Mouse (Mus musculus) forebrain, embryonic 11.5 days (tissue): ENCODE data around the gene Pcbd2. TPM values are rescaled to one million over a fixed set of nuclear protein-coding genes. Genes with fewer than 3 reads are reported as not detected.
"Not testable (repeated sequence)": the region's sequence is repeated elsewhere in the genome, so short reads cannot be mapped to it uniquely, and the experiment has no call there.

Experiments
- ATAC-seq: fragments of 200-750 bp; cut with Nextera tagmentation; replicated peaks from 2 replicates; pipeline ENCODE4 v1.8.0; 2017; ENCODE audit warnings: moderate TSS enrichment; ENCODE audit not compliant: low FRiP score
- DNase-seq: peaks from one replicate; pipeline ENCODE4 v3.0.0-alpha.2; 2017; ENCODE audit warnings: low spot score
- H3K27ac ChIP-seq: fragments of 300-500 bp; sonication (generic); 2 replicates; pipeline ENCODE4 v1.5.1; 2014; ENCODE audit warnings: low read depth, low read length
- H3K27me3 ChIP-seq: fragments of 300-500 bp; sonication (generic); 2 replicates; pipeline ENCODE4 v1.6.1; 2014; ENCODE audit warnings: mild to moderate bottlenecking, low read length, mixed read lengths; ENCODE audit not compliant: control insufficient read depth, insufficient read depth
- H3K36me3 ChIP-seq: fragments of 300-500 bp; sonication (generic); 2 replicates; pipeline ENCODE4 v1.6.1; 2014; ENCODE audit warnings: mild to moderate bottlenecking, low read length, moderate library complexity, mixed read lengths; ENCODE audit not compliant: control insufficient read depth, insufficient read depth
- H3K4me1 ChIP-seq: fragments of 300-500 bp; sonication (generic); replicated peaks from 2 replicates; pipeline ENCODE4 v1.6.1; 2014; ENCODE audit warnings: low read length, mixed read lengths; ENCODE audit not compliant: control insufficient read depth, insufficient read depth
- H3K4me2 ChIP-seq: fragments of 300-500 bp; sonication (generic); 2 replicates; pipeline ENCODE4 v1.6.1; 2014; ENCODE audit warnings: low read depth, mild to moderate bottlenecking, low read length, moderate library complexity, mixed read lengths; ENCODE audit not compliant: severe bottlenecking
- H3K4me3 ChIP-seq: fragments of 300-500 bp; sonication (generic); 2 replicates; pipeline ENCODE4 v1.5.1; 2014; ENCODE audit warnings: low read depth, low read length
- H3K9ac ChIP-seq: fragments of 300-500 bp; sonication (generic); 2 replicates; pipeline ENCODE4 v1.6.1; 2014; ENCODE audit warnings: low read length
- H3K9me3 ChIP-seq: fragments of 300-500 bp; sonication (generic); 2 replicates; pipeline ENCODE4 v1.6.1; 2016; ENCODE audit warnings: low read length, mixed read lengths; ENCODE audit not compliant: control insufficient read depth
- WGBS: fragments of 180-500 bp; shearing (Covaris S2); extraction: QIAGEN DNeasy Blood & Tissue Kit; methylation state at CpG from one replicate; pipeline ENCODE4 v1.1.7; 2014; 5-methylcytosine and 5-hydroxymethylcytosine counted together
- polyA plus RNA-seq: library from polyadenylated mRNA; unstranded; fragments of >200 nt; fragmentation: Nextera tagmentation; extraction: Ambion mirVana; gene quantifications from 2 replicates; pipeline ENCODE4 v1.2.1, GENCODE M21; 2014

Gene Pcbd2
- polyA plus RNA-seq, 1 experiment from 2014 or later, result 32.9 TPM

DNA sequence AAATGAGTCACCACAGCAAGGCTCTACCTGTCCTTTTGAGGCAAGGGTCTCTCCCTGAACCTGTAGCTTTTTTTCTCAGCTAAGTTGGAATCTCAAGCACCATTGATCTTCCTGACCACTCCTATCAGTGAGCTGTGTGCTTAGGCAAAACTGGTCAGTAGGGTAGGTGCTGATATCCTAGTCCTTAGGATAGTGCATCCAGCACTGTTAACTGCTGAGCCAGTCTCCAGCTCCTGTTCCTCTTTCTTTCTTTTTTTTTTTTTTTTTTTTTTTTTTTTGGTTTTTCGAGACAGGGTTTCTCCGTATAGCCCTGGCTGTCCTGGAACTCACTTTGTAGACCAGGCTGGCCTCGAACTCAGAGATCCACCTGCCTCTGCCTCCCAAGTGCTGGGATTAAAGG is 31.2 kb upstream of the Pcbd2 start:
- not testable (repeated sequence) for H3K27ac ChIP-seq, H3K4me3 ChIP-seq, H3K9ac ChIP-seq, H3K4me1 ChIP-seq, H3K27me3 ChIP-seq, H3K9me3 ChIP-seq, DNase-seq, H3K4me2 ChIP-seq, ATAC-seq
- no CpG with 5 or more reads among the region's 3 CpGs for WGBS
- H3K36me3 ChIP-seq, result peaks cover 11% of the 10 kb centered on the region

- ATAC-seq, result no peak
- 93% methylated on average over 4 of the region's 4 CpGs for WGBS
Measured at GRCm38 (mm10) chr13:55704301-55704700, 22.9 kb upstream of the Pcbd2 start.

GRCm38 (mm10) chr13:55712846-55713245 is 14.3 kb upstream of the Pcbd2 start:
- Histone ChIP-seq H3K36me3 (no peaks in the 10 kb centered on the region), H3K4me2 (no peak overlapping the region), H3K27me3 (no peaks in the 10 kb centered on the region), H3K9ac (no peak overlapping the region), H3K4me3 (no peak overlapping the region), H3K27ac (no peak overlapping the region), H3K4me1 (no peaks in the 10 kb centered on the region; the same call in 1 of the 2 replicates), H3K9me3 (no peaks in the 10 kb centered on the region)
- DNase-seq, result peak; percentile 47
- ATAC-seq, result no peak
- 90% methylated on average over 3 of the region's 3 CpGs for WGBS

More at GRCm38 (mm10) chr13:55704301-55704700, 22.9 kb upstream of the Pcbd2 start:
- Histone ChIP-seq H3K4me1 (no peaks in the 10 kb centered on the region), H3K4me2 (no peak overlapping the region), H3K27ac (no peak overlapping the region), H3K36me3 (peaks cover 18% of the 10 kb centered on the region), H3K9ac (no peak overlapping the region), H3K9me3 (no peaks in the 10 kb centered on the region; the same call in 1 of the 2 replicates), H3K4me3 (no peak overlapping the region), H3K27me3 (no peaks in the 10 kb centered on the region)
- no peak for DNase-seq

DNA sequence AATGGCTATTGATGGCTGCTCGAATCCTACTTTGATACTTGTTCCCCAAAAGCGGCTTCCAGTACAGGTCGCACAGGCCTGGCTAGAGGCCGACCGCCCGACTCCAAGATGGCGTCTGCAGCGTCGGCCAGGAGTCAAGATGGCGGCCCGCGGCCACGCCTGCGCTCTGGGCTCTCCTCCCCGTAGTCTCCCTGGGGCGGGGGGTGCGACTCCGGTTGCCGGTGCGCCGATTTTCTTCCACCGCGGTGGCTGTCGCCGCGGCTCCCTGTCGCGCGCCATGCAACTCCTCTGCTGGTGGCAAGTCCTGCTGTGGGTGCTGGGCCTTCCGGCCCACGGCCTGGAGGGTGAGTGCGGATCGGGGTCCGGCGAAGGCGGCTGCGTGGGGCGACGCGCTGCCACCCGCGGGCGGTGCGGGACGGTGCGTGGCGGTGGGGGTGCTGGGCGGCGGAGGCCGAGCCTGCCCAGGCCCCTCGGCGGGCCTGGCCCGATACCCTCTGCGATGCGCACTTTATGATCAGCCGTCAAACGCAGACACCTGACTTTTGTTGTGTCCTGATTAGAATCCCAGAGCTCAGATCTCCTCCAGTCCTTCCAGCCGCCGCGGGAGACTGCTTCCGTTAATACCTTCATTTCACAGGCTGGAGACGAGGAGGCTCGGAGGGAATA is 12.5 kb upstream of the Pcbd2 start, which contains the start of gene Txndc15:
TSS of gene Txndc15 (plus strand) at position 150 of the 666 bp plus-strand sequence.
- peak; percentile 93 for DNase-seq
- peak within 1 kb of the TSS; percentile 98 for H3K9ac ChIP-seq
- under 1% methylated on average over 62 of the region's 63 CpGs for WGBS
- H3K4me3 ChIP-seq, result peak within 1 kb of the TSS; percentile 92
- H3K4me1 ChIP-seq, result no peaks in the 10 kb centered on the region; the same call in 1 of the 2 replicates
- no peaks in the 10 kb centered on the region for H3K36me3 ChIP-seq
- H3K4me2 ChIP-seq, result peak within 1 kb of the TSS; percentile 66
- peak within 1 kb of the TSS; percentile 83 for H3K27ac ChIP-seq
- ATAC-seq, result peak; percentile 93
- no peaks in the 10 kb centered on the region for H3K9me3 ChIP-seq
- H3K27me3 ChIP-seq, result no peaks in the 10 kb centered on the region

DNA sequence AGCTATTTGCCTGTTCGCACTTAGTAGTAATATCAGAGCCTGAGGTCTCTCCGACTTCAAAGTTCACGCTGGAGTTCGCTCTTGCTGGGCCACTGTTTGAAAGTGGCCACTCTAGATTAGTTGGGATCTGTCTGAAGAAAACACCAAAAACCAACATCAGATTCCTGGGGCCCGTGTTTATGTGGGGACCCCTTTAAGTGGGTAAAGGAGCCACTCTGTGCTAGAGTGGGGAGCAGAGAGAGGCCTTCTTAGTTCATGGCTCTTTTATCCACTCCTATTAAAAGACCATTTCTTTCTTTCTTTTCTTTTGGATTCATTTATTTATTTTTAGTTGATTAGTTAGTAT is 12.0 kb upstream of the Pcbd2 start:
- H3K27ac ChIP-seq, result peak overlapping the region; percentile 83; the same call in 1 of the 2 replicates
- DNase-seq, result no peak
- peak overlapping the region; percentile 98 for H3K9ac ChIP-seq
- no peaks in the 10 kb centered on the region for H3K9me3 ChIP-seq
- H3K36me3 ChIP-seq, result no peaks in the 10 kb centered on the region; the same call in 1 of the 2 replicates
- H3K4me2 ChIP-seq, result peak overlapping the region; percentile 66
- peak overlapping the region; percentile 92 for H3K4me3 ChIP-seq
- 12% methylated on average over 5 of the region's 5 CpGs for WGBS
- no peaks in the 10 kb centered on the region for H3K27me3 ChIP-seq
- no peaks in the 10 kb centered on the region; the same call in 1 of the 2 replicates for H3K4me1 ChIP-seq
- peak; percentile 10; the same call in 1 of the 2 replicates for ATAC-seq

- DNase-seq (no peak), ATAC-seq (no peak)
- 88% methylated on average over 6 of the region's 7 CpGs for WGBS
- Histone ChIP-seq H3K4me3 (no peak overlapping the region), H3K36me3 (no peaks in the 10 kb centered on the region; the same call in 1 of the 2 replicates), H3K27ac (no peak overlapping the region), H3K9me3 (no peaks in the 10 kb centered on the region), H3K4me2 (no peak overlapping the region), H3K27me3 (no peaks in the 10 kb centered on the region), H3K4me1 (no peaks in the 10 kb centered on the region; the same call in 1 of the 2 replicates), H3K9ac (no peak overlapping the region)
Measured at GRCm38 (mm10) chr13:55715908-55716510, 11.2 kb upstream of the Pcbd2 start.

GRCm38 (mm10) chr13:55721516-55721915 is 5.7 kb upstream of the Pcbd2 start:
- H3K36me3 ChIP-seq, result no peaks in the 10 kb centered on the region; the same call in 1 of the 2 replicates
- H3K4me3 ChIP-seq, result no peak overlapping the region
- 77% methylated on average over 8 of the region's 8 CpGs for WGBS
- H3K9ac ChIP-seq, result no peak overlapping the region
- DNase-seq (no peak), ATAC-seq (no peak)
- H3K4me1 ChIP-seq, result no peaks in the 10 kb centered on the region
- no peaks in the 10 kb centered on the region for H3K27me3 ChIP-seq
- no peaks in the 10 kb centered on the region for H3K9me3 ChIP-seq
- H3K4me2 ChIP-seq, result no peak overlapping the region
- no peak overlapping the region for H3K27ac ChIP-seq

DNA sequence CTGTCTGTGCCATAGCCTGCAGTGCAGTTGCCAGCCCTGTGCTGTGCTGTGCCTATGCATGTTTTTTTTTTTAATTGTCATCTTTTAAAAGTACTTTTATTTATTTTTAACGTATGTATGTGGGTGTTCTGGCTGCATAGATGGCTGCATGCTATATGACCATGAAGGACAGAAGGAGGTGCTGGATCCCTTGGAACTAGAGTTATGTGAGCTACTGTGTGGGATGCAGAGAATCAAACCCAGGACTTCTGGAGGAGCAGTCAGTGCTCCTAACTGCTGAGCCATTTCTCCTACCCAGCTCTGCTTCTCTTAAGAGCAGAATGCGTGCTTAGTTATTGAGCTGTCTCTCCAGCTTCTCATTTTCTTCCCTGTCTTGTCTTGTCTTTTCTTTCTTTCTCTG is 5.2 kb upstream of the Pcbd2 start:
- no peak for ATAC-seq
- H3K4me1 ChIP-seq, result no peaks in the 10 kb centered on the region
- H3K9me3 ChIP-seq, result no peaks in the 10 kb centered on the region
- WGBS, result 82% methylated on average over 2 of the region's 2 CpGs
- no peak overlapping the region for H3K4me2 ChIP-seq
- no peak overlapping the region for H3K9ac ChIP-seq
- H3K27me3 ChIP-seq, result no peaks in the 10 kb centered on the region
- H3K36me3 ChIP-seq, result no peaks in the 10 kb centered on the region; the same call in 1 of the 2 replicates
- no peak for DNase-seq
- no peak overlapping the region for H3K27ac ChIP-seq
- no peak overlapping the region for H3K4me3 ChIP-seq
